In genomic region chr4:109056351-109056750, GRCm38 (mm10) we compare ENCODE assay signal across 9 mouse cellular contexts.
"Had no signal": no experiment of that assay in that cellular context is flagged by ENCODE, and none has a peak within 500 bp of the region (broad histone marks: within the 10 kb centered on the region; RNA-seq: fewer than 3 reads in every experiment).

No protein-coding gene starts in this region.

- H3K9ac ChIP-seq: limb, embryonic 15.5 days; liver, embryonic 14.5 days; midbrain, embryonic 12.5 days; neural tube, embryonic 12.5 days had no signal

- H3K9me3 ChIP-seq: limb, embryonic 15.5 days; midbrain, embryonic 12.5 days; neural tube, embryonic 12.5 days had no signal

- H3K27ac ChIP-seq: limb, embryonic 15.5 days; liver, embryonic 14.5 days; midbrain, embryonic 12.5 days; neural tube, embryonic 12.5 days had no signal

- ATAC-seq: inflammation-experienced regulatory T-cells, adult 6 months had no signal

- H3K4me2 ChIP-seq: limb, embryonic 15.5 days; midbrain, embryonic 12.5 days; neural tube, embryonic 12.5 days had no signal

- H3K4me3 ChIP-seq: left cerebral cortex, adult 2 months; limb, embryonic 15.5 days; midbrain, embryonic 12.5 days; neural tube, embryonic 12.5 days had no signal

- DNase-seq: kidney, adult 9 months; lung, adult 18-20 months; thymus, adult 18-20 months had no signal

- H3K27me3 ChIP-seq: limb, embryonic 15.5 days; midbrain, embryonic 12.5 days; neural tube, embryonic 12.5 days had no signal

- H3K4me1 ChIP-seq: midbrain, embryonic 12.5 days; neural tube, embryonic 12.5 days had no signal
